Mouse (Mus musculus): ENCODE data around the gene Met. TPM values are rescaled to one million over a fixed set of nuclear protein-coding genes. Genes with fewer than 3 reads are reported as not detected.

The Met gene
- polyA plus RNA-seq, 1 experiment = 13.0 TPM

DNA sequence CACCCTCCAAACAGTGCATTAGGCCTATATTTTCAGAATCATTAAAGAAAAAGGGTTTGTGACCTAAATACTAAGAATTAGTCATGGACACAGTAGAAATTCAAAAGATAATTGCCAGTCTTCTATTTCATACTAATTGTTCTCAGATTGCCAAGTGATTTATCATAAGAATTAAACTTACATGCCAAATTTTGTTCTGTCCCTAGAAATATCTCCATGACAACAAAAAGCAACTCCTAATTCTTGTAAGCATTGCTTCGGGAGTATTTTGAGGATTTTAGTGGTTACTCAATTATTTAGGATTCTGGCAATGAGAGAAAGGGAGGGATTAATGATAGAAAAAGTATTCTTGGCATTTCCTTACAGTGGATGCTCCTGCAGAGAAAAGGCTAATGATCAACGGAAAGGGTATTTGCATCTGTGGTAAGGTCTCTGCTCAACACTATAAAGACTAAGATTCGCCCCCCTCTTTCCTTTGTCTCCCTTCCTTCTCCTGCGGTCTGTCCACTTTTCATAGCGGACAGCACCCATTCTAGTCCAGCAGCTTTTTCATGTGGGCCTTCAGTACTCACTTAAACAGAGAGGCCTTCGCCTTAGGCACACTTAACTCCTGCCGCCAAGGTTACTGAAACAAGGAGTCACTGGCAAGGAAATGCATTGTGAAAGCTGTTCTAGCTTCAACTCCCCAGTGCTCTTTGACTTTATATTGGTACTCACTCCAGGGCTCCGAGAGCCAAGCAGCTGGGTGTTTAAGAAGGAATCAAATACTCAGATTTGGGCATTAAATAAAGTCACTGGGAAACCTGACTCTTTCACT, 58.5 kb downstream of the Met start:
- no peak overlapping the region for H3K9ac ChIP-seq (ENCODE audit: low read depth, poor library complexity, severe bottlenecking)
- no peak overlapping the region for H3K4me3 ChIP-seq (ENCODE audit: low read depth, low read length)
- no peaks in the 10 kb centered on the region for H3K4me1 ChIP-seq (ENCODE audit: control insufficient read depth, insufficient read depth, low read length)
- TF ChIP-seq POLR2A (IDR thresholded peaks at IDR 0.05; ENCODE audit: insufficient read depth, low read length) (no peak), CTCF (IDR thresholded peaks at IDR 0.05; ENCODE audit: low read depth, low read length) (no peak), EP300 (IDR thresholded peaks at IDR 0.05; ENCODE audit: insufficient read depth, low read depth, low read length) (no peak)
- no peaks in the 10 kb centered on the region for H3K36me3 ChIP-seq (ENCODE audit: control insufficient read depth, insufficient read depth, low read length, poor library complexity, severe bottlenecking)
- no peak overlapping the region for H3K27ac ChIP-seq (ENCODE audit: insufficient read depth, low read length)
- H3K27me3 ChIP-seq (ENCODE audit: control insufficient read depth, insufficient read depth, low read length, poor library complexity, severe bottlenecking) = no peaks in the 10 kb centered on the region
- H3K9me3 ChIP-seq (replicated peaks; ENCODE audit: control insufficient read depth, insufficient read depth, low read length, poor library complexity, severe bottlenecking) = no peaks in the 10 kb centered on the region

GRCm38 (mm10) chr6:17522917-17523316, 59.3 kb downstream of the Met start:
- no peaks in the 10 kb centered on the region for H3K9me3 ChIP-seq (replicated peaks; ENCODE audit: control insufficient read depth, insufficient read depth, low read length, poor library complexity, severe bottlenecking)
- TF ChIP-seq CTCF (IDR thresholded peaks at IDR 0.05; ENCODE audit: low read depth, low read length) (no peak), POLR2A (IDR thresholded peaks at IDR 0.05; ENCODE audit: insufficient read depth, low read length) (no peak), EP300 (IDR thresholded peaks at IDR 0.05; ENCODE audit: insufficient read depth, low read depth, low read length) (no peak)
- H3K4me1 ChIP-seq (ENCODE audit: control insufficient read depth, insufficient read depth, low read length) = no peaks in the 10 kb centered on the region
- H3K36me3 ChIP-seq (ENCODE audit: control insufficient read depth, insufficient read depth, low read length, poor library complexity, severe bottlenecking) = no peaks in the 10 kb centered on the region
- H3K27ac ChIP-seq (ENCODE audit: insufficient read depth, low read length) = no peak overlapping the region
- no peaks in the 10 kb centered on the region for H3K27me3 ChIP-seq (ENCODE audit: control insufficient read depth, insufficient read depth, low read length, poor library complexity, severe bottlenecking)
- no peak overlapping the region for H3K4me3 ChIP-seq (ENCODE audit: low read depth, low read length)
- H3K9ac ChIP-seq (ENCODE audit: low read depth, poor library complexity, severe bottlenecking) = no peak overlapping the region

DNA sequence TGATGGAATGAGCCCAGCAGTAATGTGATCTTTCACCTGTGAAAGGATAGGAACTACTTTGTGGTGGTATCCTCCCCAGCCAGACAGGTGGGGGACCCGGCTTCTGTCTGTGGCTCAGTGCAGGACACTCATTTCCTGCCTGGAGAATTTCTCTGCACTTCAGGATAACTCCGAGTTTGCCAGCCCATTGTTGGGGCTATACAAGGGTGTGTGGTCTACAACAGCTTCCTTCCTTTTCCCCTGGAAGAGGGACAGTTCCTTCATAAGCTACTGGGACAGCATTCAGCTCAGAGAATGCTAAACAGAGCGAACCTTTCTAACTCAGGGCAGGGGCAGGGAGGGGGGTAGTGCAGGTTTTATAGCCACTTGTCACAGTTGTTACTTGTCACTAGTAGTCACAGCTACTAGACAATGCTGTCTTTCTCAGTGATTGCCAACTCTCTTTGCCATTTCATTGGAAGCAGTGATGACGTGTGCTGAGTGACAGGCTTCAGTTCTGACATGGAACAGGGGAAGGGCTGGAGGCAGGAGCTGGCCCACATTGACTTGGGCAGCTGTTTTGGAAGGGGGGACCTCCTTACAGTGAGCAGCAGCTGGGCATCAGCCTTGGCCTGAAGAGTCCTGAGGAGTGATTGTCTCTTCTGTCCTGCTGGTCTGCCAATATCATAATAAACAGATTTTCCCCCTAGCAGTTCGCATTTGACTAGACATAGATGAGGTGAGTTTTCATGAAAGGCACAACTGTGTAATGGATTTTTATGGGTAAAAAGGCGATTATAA, 66.1 kb downstream of the Met start:
- Histone ChIP-seq H3K36me3 (ENCODE audit: control insufficient read depth, insufficient read depth, low read length, poor library complexity, severe bottlenecking) (no peaks in the 10 kb centered on the region), H3K9me3 (replicated peaks; ENCODE audit: control insufficient read depth, insufficient read depth, low read length, poor library complexity, severe bottlenecking) (no peaks in the 10 kb centered on the region), H3K27me3 (ENCODE audit: control insufficient read depth, insufficient read depth, low read length, poor library complexity, severe bottlenecking) (no peaks in the 10 kb centered on the region), H3K27ac (ENCODE audit: insufficient read depth, low read length) (no peak overlapping the region), H3K4me3 (ENCODE audit: low read depth, low read length) (no peak overlapping the region), H3K9ac (ENCODE audit: low read depth, poor library complexity, severe bottlenecking) (no peak overlapping the region), H3K4me1 (ENCODE audit: control insufficient read depth, insufficient read depth, low read length) (no peaks in the 10 kb centered on the region)
- TF ChIP-seq EP300 (IDR thresholded peaks at IDR 0.05; ENCODE audit: insufficient read depth, low read depth, low read length) (no peak), POLR2A (IDR thresholded peaks at IDR 0.05; ENCODE audit: insufficient read depth, low read length) (no peak)

- Histone ChIP-seq H3K4me1 (ENCODE audit: control insufficient read depth, insufficient read depth, low read length) (no peaks in the 10 kb centered on the region), H3K27ac (ENCODE audit: insufficient read depth, low read length) (no peak overlapping the region), H3K27me3 (ENCODE audit: control insufficient read depth, insufficient read depth, low read length, poor library complexity, severe bottlenecking) (no peaks in the 10 kb centered on the region), H3K9me3 (replicated peaks; ENCODE audit: control insufficient read depth, insufficient read depth, low read length, poor library complexity, severe bottlenecking) (no peaks in the 10 kb centered on the region), H3K36me3 (ENCODE audit: control insufficient read depth, insufficient read depth, low read length, poor library complexity, severe bottlenecking) (no peaks in the 10 kb centered on the region), H3K4me3 (ENCODE audit: low read depth, low read length) (no peak overlapping the region), H3K9ac (ENCODE audit: low read depth, poor library complexity, severe bottlenecking) (no peak overlapping the region)
- TF ChIP-seq CTCF (IDR thresholded peaks at IDR 0.05; ENCODE audit: low read depth, low read length) = no peak
- TF ChIP-seq POLR2A (IDR thresholded peaks at IDR 0.05; ENCODE audit: insufficient read depth, low read length) = no peak
- TF ChIP-seq EP300 (IDR thresholded peaks at IDR 0.05; ENCODE audit: insufficient read depth, low read depth, low read length) = no peak
Measured at GRCm38 (mm10) chr6:17541615-17542014, 78.0 kb downstream of the Met start.

DNA sequence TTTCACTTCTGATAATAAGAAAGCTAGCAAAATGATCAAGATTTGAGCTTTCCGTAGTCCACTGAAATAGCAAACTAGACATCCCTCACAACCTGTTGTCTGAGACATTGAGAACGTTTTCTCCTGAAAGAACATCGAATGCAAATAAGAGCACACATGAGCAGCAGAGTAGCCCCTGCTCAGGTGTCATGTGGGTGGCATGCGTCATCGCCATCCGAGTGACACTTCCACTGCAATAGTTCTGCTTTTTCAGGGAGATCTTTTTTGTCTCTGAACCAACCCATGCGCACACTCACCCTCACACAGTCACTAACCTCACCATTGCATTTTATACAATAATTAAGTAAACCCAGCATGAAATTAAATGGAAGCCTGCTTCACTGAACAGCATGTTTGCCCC, 78.8 kb downstream of the Met start:
- H3K27ac ChIP-seq (ENCODE audit: insufficient read depth, low read length) = no peak overlapping the region
- no peak overlapping the region for H3K9ac ChIP-seq (ENCODE audit: low read depth, poor library complexity, severe bottlenecking)
- no peaks in the 10 kb centered on the region for H3K27me3 ChIP-seq (ENCODE audit: control insufficient read depth, insufficient read depth, low read length, poor library complexity, severe bottlenecking)
- no peaks in the 10 kb centered on the region for H3K9me3 ChIP-seq (replicated peaks; ENCODE audit: control insufficient read depth, insufficient read depth, low read length, poor library complexity, severe bottlenecking)
- TF ChIP-seq POLR2A (IDR thresholded peaks at IDR 0.05; ENCODE audit: insufficient read depth, low read length) (no peak), EP300 (IDR thresholded peaks at IDR 0.05; ENCODE audit: insufficient read depth, low read depth, low read length) (no peak), CTCF (IDR thresholded peaks at IDR 0.05; ENCODE audit: low read depth, low read length) (no peak)
- H3K4me1 ChIP-seq (ENCODE audit: control insufficient read depth, insufficient read depth, low read length) = no peaks in the 10 kb centered on the region
- no peaks in the 10 kb centered on the region for H3K36me3 ChIP-seq (ENCODE audit: control insufficient read depth, insufficient read depth, low read length, poor library complexity, severe bottlenecking)
- H3K4me3 ChIP-seq (ENCODE audit: low read depth, low read length) = no peak overlapping the region

- Histone ChIP-seq H3K27me3 (ENCODE audit: control insufficient read depth, insufficient read depth, low read length, poor library complexity, severe bottlenecking) (no peaks in the 10 kb centered on the region), H3K4me3 (ENCODE audit: low read depth, low read length) (no peak overlapping the region), H3K27ac (ENCODE audit: insufficient read depth, low read length) (no peak overlapping the region), H3K36me3 (ENCODE audit: control insufficient read depth, insufficient read depth, low read length, poor library complexity, severe bottlenecking) (no peaks in the 10 kb centered on the region), H3K4me1 (ENCODE audit: control insufficient read depth, insufficient read depth, low read length) (no peaks in the 10 kb centered on the region), H3K9me3 (replicated peaks; ENCODE audit: control insufficient read depth, insufficient read depth, low read length, poor library complexity, severe bottlenecking) (no peaks in the 10 kb centered on the region), H3K9ac (ENCODE audit: low read depth, poor library complexity, severe bottlenecking) (no peak overlapping the region)
- TF ChIP-seq POLR2A (IDR thresholded peaks at IDR 0.05; ENCODE audit: insufficient read depth, low read length) (no peak), EP300 (IDR thresholded peaks at IDR 0.05; ENCODE audit: insufficient read depth, low read depth, low read length) (no peak), CTCF (IDR thresholded peaks at IDR 0.05; ENCODE audit: low read depth, low read length) (no peak)
Measured at GRCm38 (mm10) chr6:17545480-17545879, 81.9 kb downstream of the Met start.

Data from ES-Bruce4 (cell line).